In genomic region chr2:68797106-68797505, GRCm38 (mm10) we compare ENCODE assay signal across 25 mouse cellular contexts.
DNase-seq lines count a peak whose midpoint lies in the region; ATAC-seq and TF ChIP-seq lines count a peak whose summit lies in the region.
"Had no signal": no experiment of that assay in that cellular context is flagged by ENCODE, and none has a peak within 500 bp of the region (broad histone marks: within the 10 kb centered on the region; RNA-seq: fewer than 3 reads in every experiment).

No protein-coding gene starts in this region.

- no peaks in the 10 kb centered on the region for H3K27me3 ChIP-seq in lung, postnatal 0 days (replicated peaks; ENCODE audit: insufficient read depth, low read length)
- H3K27me3 ChIP-seq in embryonic facial prominence, embryonic 14.5 days (replicated peaks; ENCODE audit: control insufficient read depth, insufficient read depth, low read length): no peaks in the 10 kb centered on the region
- H3K27me3 ChIP-seq: CH12.LX; heart, embryonic 15.5 days; kidney, embryonic 15.5 days; liver, embryonic 15.5 days; lung, embryonic 15.5 days; midbrain, embryonic 15.5 days had no signal

- peak; percentile 12 to 14 for DNase-seq in heart, postnatal 10 days
- no peak for DNase-seq in heart, postnatal 36 days
- peak; percentile 26 for DNase-seq in lung, postnatal 0 days (ENCODE audit: low spot score)
- DNase-seq in lung, postnatal 14 days: no peak
- peak; percentile 30 for DNase-seq in embryonic facial prominence, embryonic 14.5 days (ENCODE audit: low spot score)
- DNase-seq in adrenal gland, postnatal 14 days: no peak
- DNase-seq in thymus, postnatal 25 days: no peak
- DNase-seq: adrenal gland, postnatal 25 days; cerebellum, adult 18-20 months; cerebellum, postnatal 10 days; gastrocnemius, postnatal 10 days; left cerebral cortex, postnatal 4 days; lung, postnatal 4 days; right cerebral cortex, adult 18-20 months; spleen, adult 18-20 months; thymus, postnatal 14 days had no signal

- no peak for TF ChIP-seq CTCF in lung, postnatal 0 days (IDR thresholded peaks at IDR 0.05)

- no peak overlapping the region for H3K9ac ChIP-seq in lung, postnatal 0 days (replicated peaks; ENCODE audit: low read depth)
- no peak overlapping the region for H3K9ac ChIP-seq in embryonic facial prominence, embryonic 14.5 days (ENCODE audit: low read depth, low read length)
- H3K9ac ChIP-seq: heart, embryonic 15.5 days; hindbrain, embryonic 14.5 days; kidney, embryonic 15.5 days; liver, embryonic 15.5 days; lung, embryonic 15.5 days; midbrain, embryonic 15.5 days had no signal

- no peaks in the 10 kb centered on the region for H3K9me3 ChIP-seq in lung, postnatal 0 days (ENCODE audit: low read length)
- H3K9me3 ChIP-seq in embryonic facial prominence, embryonic 14.5 days (ENCODE audit: control insufficient read depth, low read length): no peaks in the 10 kb centered on the region
- H3K9me3 ChIP-seq: heart, embryonic 10.5 days; heart, embryonic 15.5 days; kidney, embryonic 15.5 days; liver, embryonic 15.5 days; lung, embryonic 15.5 days; midbrain, embryonic 15.5 days had no signal

- H3K4me2 ChIP-seq in lung, postnatal 0 days (replicated peaks; ENCODE audit: low read depth, low read length): no peak overlapping the region
- H3K4me2 ChIP-seq in embryonic facial prominence, embryonic 14.5 days (ENCODE audit: low read depth, low read length): no peak overlapping the region
- H3K4me2 ChIP-seq: heart, embryonic 15.5 days; hindbrain, embryonic 14.5 days; kidney, embryonic 15.5 days; lung, embryonic 15.5 days; midbrain, embryonic 15.5 days had no signal

- H3K4me3 ChIP-seq in lung, postnatal 0 days (ENCODE audit: low read depth, low read length): no peak overlapping the region
- no peak overlapping the region for H3K4me3 ChIP-seq in embryonic facial prominence, embryonic 14.5 days (ENCODE audit: low read depth, low read length)
- H3K4me3 ChIP-seq: heart, embryonic 10.5 days; heart, embryonic 15.5 days; kidney, embryonic 15.5 days; liver, embryonic 15.5 days; lung, embryonic 15.5 days; midbrain, embryonic 15.5 days had no signal

- peaks cover 5% of the 10 kb centered on the region; the same call in 1 of the 2 replicates for H3K4me1 ChIP-seq in lung, postnatal 0 days (ENCODE audit: insufficient read depth, low read depth, low read length)
- no peaks in the 10 kb centered on the region; the same call in 1 of the 2 replicates for H3K4me1 ChIP-seq in embryonic facial prominence, embryonic 14.5 days (ENCODE audit: control insufficient read depth, insufficient read depth, low read length)
- H3K4me1 ChIP-seq: heart, embryonic 10.5 days; heart, embryonic 15.5 days had no signal

- WGBS in lung, postnatal 0 days: 66% methylated on average over 4 of the region's 4 CpGs
- WGBS in embryonic facial prominence, embryonic 14.5 days: 64% methylated on average over 4 of the region's 4 CpGs

- ATAC-seq in lung, postnatal 0 days: no peak; the same call in 1 of the 2 replicates
- no peak; the same call in 1 of the 2 replicates for ATAC-seq in embryonic facial prominence, embryonic 14.5 days (ENCODE audit: low read depth)
- ATAC-seq: intestine, postnatal 0 days; midbrain, embryonic 15.5 days had no signal

- no peak for TF ChIP-seq EP300 in lung, postnatal 0 days (IDR thresholded peaks at IDR 0.05)

- no peak overlapping the region for H3K27ac ChIP-seq in lung, postnatal 0 days (ENCODE audit: low read length)
- no peak overlapping the region for H3K27ac ChIP-seq in embryonic facial prominence, embryonic 14.5 days (replicated peaks; ENCODE audit: low read depth, low read length)
- H3K27ac ChIP-seq: heart, embryonic 10.5 days; heart, embryonic 15.5 days; hindbrain, embryonic 14.5 days; kidney, embryonic 15.5 days; lung, embryonic 15.5 days; midbrain, embryonic 15.5 days had no signal

- intact Hi-C loops in heart, postnatal 10 days (cut with DNase I): no loop called here
- intact Hi-C loops in heart, postnatal 36 days (cut with DNase I): no loop called here

- no peaks in the 10 kb centered on the region for H3K36me3 ChIP-seq in lung, postnatal 0 days (ENCODE audit: insufficient read depth, low read length)
- H3K36me3 ChIP-seq in embryonic facial prominence, embryonic 14.5 days (ENCODE audit: control insufficient read depth, insufficient read depth, low read length): no peaks in the 10 kb centered on the region
- H3K36me3 ChIP-seq: heart, embryonic 10.5 days; heart, embryonic 15.5 days; kidney, embryonic 15.5 days; liver, embryonic 15.5 days; lung, embryonic 15.5 days; midbrain, embryonic 15.5 days had no signal

Comparison
In these comparisons a context has a peak if more than half of its experiments do, and no peak if none do; other contexts are left out.
1. DNase-seq: peak in heart, postnatal 10 days (2 of 2), lung, postnatal 0 days (single experiment) and embryonic facial prominence, embryonic 14.5 days (single experiment); none in heart, postnatal 36 days (0 of 2), lung, postnatal 14 days (single experiment), adrenal gland, postnatal 14 days (single experiment) and thymus, postnatal 25 days (single experiment).